In genomic region chr9:101563196-101563595, GRCm38 (mm10) we compare ENCODE assay signal across 23 mouse cellular contexts.
DNase-seq lines count a peak whose midpoint lies in the region; ATAC-seq lines count a peak whose summit lies in the region.
"Had no signal": no experiment of that assay in that cellular context is flagged by ENCODE, and none has a peak within 500 bp of the region (broad histone marks: within the 10 kb centered on the region; RNA-seq: fewer than 3 reads in every experiment).

No protein-coding gene starts in this region.

- no peak for DNase-seq in kidney, adult 8-10 months
- peak; percentile 17 for DNase-seq in limb, embryonic 11.5 days (ENCODE audit: low spot score)
- DNase-seq in limb, embryonic 10.5 days (ENCODE audit: low spot score) = no peak
- DNase-seq in midbrain, embryonic 14.5 days = peak; percentile 57
- no peak for DNase-seq in cerebellum, adult 9-11 months
- DNase-seq: adrenal gland, adult 2 months; adrenal gland, postnatal 36 days; cerebellum, adult 11 months; cerebellum, adult 9-10 months; cerebellum, postnatal 36 days; embryo, embryonic 11 days; gastrocnemius, adult 2 months; gastrocnemius, postnatal 25 days had no signal

- H3K27ac ChIP-seq in kidney, embryonic 15.5 days = peak overlapping the region; percentile 4; the same call in 1 of the 2 replicates
- H3K27ac ChIP-seq in limb, embryonic 11.5 days (replicated peaks; ENCODE audit: low read depth, low read length) = no peak overlapping the region
- H3K27ac ChIP-seq in limb, embryonic 10.5 days = no peak overlapping the region
- no peak overlapping the region for H3K27ac ChIP-seq in midbrain, embryonic 14.5 days (replicated peaks; ENCODE audit: low read depth, low read length)
- no peak overlapping the region for H3K27ac ChIP-seq in midbrain, embryonic 15.5 days
- H3K27ac ChIP-seq in embryonic facial prominence, embryonic 13.5 days = no peak overlapping the region
- H3K27ac ChIP-seq: forebrain, embryonic 10.5 days; gastrocnemius, adult 2 months; hindbrain, embryonic 10.5 days; hindbrain, embryonic 14.5 days had no signal

- 0 out of 2 replicates have a peak, but pooled peaks have one; percentile 49 for ATAC-seq in kidney, embryonic 15.5 days (replicated peaks; ENCODE audit: low FRiP score)
- no peak for ATAC-seq in limb, embryonic 11.5 days (ENCODE audit: insufficient number of reproducible peaks, low FRiP score, low TSS enrichment, low read depth)
- no peak for ATAC-seq in midbrain, embryonic 14.5 days (ENCODE audit: low FRiP score, low TSS enrichment)
- ATAC-seq in midbrain, embryonic 15.5 days (replicated peaks) = no peak
- no peak for ATAC-seq in embryonic facial prominence, embryonic 13.5 days (ENCODE audit: insufficient number of reproducible peaks, insufficient read depth, low FRiP score, low TSS enrichment, low read depth)
- ATAC-seq: forebrain, embryonic 14.5 days had no signal

- H3K9ac ChIP-seq in kidney, embryonic 15.5 days = no peak overlapping the region
- no peak overlapping the region for H3K9ac ChIP-seq in limb, embryonic 11.5 days (ENCODE audit: low read length)
- no peak overlapping the region for H3K9ac ChIP-seq in midbrain, embryonic 14.5 days (replicated peaks; ENCODE audit: low read length)
- no peak overlapping the region for H3K9ac ChIP-seq in midbrain, embryonic 15.5 days
- no peak overlapping the region for H3K9ac ChIP-seq in embryonic facial prominence, embryonic 13.5 days
- H3K9ac ChIP-seq: heart, embryonic 12.5 days; hindbrain, embryonic 14.5 days had no signal

- no peaks in the 10 kb centered on the region for H3K27me3 ChIP-seq in kidney, embryonic 15.5 days
- no peaks in the 10 kb centered on the region for H3K27me3 ChIP-seq in limb, embryonic 11.5 days (ENCODE audit: control insufficient read depth, insufficient read depth, low read length)
- no peaks in the 10 kb centered on the region for H3K27me3 ChIP-seq in limb, embryonic 10.5 days (ENCODE audit: low read depth, poor library complexity, severe bottlenecking)
- H3K27me3 ChIP-seq in midbrain, embryonic 14.5 days (ENCODE audit: control insufficient read depth, insufficient read depth, low read length) = no peaks in the 10 kb centered on the region
- H3K27me3 ChIP-seq in midbrain, embryonic 15.5 days (replicated peaks) = no peaks in the 10 kb centered on the region
- H3K27me3 ChIP-seq in embryonic facial prominence, embryonic 13.5 days = peaks cover 2% of the 10 kb centered on the region; the same call in 1 of the 2 replicates
- H3K27me3 ChIP-seq: CH12.LX; heart, embryonic 12.5 days had no signal

- H3K4me3 ChIP-seq in kidney, embryonic 15.5 days (replicated peaks) = no peak overlapping the region
- H3K4me3 ChIP-seq in limb, embryonic 11.5 days (ENCODE audit: low read depth, low read length) = no peak overlapping the region
- no peak overlapping the region for H3K4me3 ChIP-seq in limb, embryonic 10.5 days
- H3K4me3 ChIP-seq in midbrain, embryonic 14.5 days (replicated peaks; ENCODE audit: low read depth, low read length) = no peak overlapping the region
- no peak overlapping the region for H3K4me3 ChIP-seq in midbrain, embryonic 15.5 days
- no peak overlapping the region for H3K4me3 ChIP-seq in embryonic facial prominence, embryonic 13.5 days
- H3K4me3 ChIP-seq: erythroblast, embryonic 14.5 days; forebrain, embryonic 10.5 days; gastrocnemius, adult 2 months; heart, embryonic 12.5 days; hindbrain, embryonic 10.5 days had no signal

- peak overlapping the region; percentile 27 for H3K4me2 ChIP-seq in kidney, embryonic 15.5 days
- H3K4me2 ChIP-seq in limb, embryonic 11.5 days (ENCODE audit: low read depth, severe bottlenecking) = no peak overlapping the region
- no peak overlapping the region for H3K4me2 ChIP-seq in midbrain, embryonic 14.5 days (ENCODE audit: low read length)
- no peak overlapping the region for H3K4me2 ChIP-seq in midbrain, embryonic 15.5 days
- H3K4me2 ChIP-seq in embryonic facial prominence, embryonic 13.5 days = peak overlapping the region; percentile 16; the same call in 1 of the 2 replicates
- H3K4me2 ChIP-seq: heart, embryonic 12.5 days; hindbrain, embryonic 14.5 days had no signal

- 38% methylated on average over 9 of the region's 9 CpGs for WGBS in kidney, embryonic 15.5 days
- 69% methylated on average over 9 of the region's 9 CpGs for WGBS in limb, embryonic 11.5 days
- 76% methylated on average over 9 of the region's 9 CpGs for WGBS in limb, embryonic 10.5 days
- 19% methylated on average over 9 of the region's 9 CpGs for WGBS in midbrain, embryonic 14.5 days
- 22% methylated on average over 9 of the region's 9 CpGs for WGBS in midbrain, embryonic 15.5 days
- 30% methylated on average over 9 of the region's 9 CpGs for WGBS in embryonic facial prominence, embryonic 13.5 days

- no peaks in the 10 kb centered on the region for H3K9me3 ChIP-seq in kidney, embryonic 15.5 days (replicated peaks)
- H3K9me3 ChIP-seq in limb, embryonic 11.5 days (ENCODE audit: control insufficient read depth, low read length) = no peaks in the 10 kb centered on the region
- H3K9me3 ChIP-seq in limb, embryonic 10.5 days (replicated peaks) = no peaks in the 10 kb centered on the region
- no peaks in the 10 kb centered on the region for H3K9me3 ChIP-seq in midbrain, embryonic 14.5 days (ENCODE audit: control insufficient read depth, low read length)
- no peaks in the 10 kb centered on the region for H3K9me3 ChIP-seq in midbrain, embryonic 15.5 days
- H3K9me3 ChIP-seq in embryonic facial prominence, embryonic 13.5 days = no peaks in the 10 kb centered on the region
- H3K9me3 ChIP-seq: forebrain, embryonic 10.5 days; hindbrain, embryonic 10.5 days had no signal

- 0 out of 2 replicates have a peak, but pooled peaks cover 5% of the 10 kb centered on the region for H3K4me1 ChIP-seq in kidney, embryonic 15.5 days
- H3K4me1 ChIP-seq in limb, embryonic 11.5 days (ENCODE audit: control insufficient read depth, insufficient read depth, low read length) = no peaks in the 10 kb centered on the region
- no peaks in the 10 kb centered on the region for H3K4me1 ChIP-seq in limb, embryonic 10.5 days
- H3K4me1 ChIP-seq in midbrain, embryonic 14.5 days (ENCODE audit: control insufficient read depth, insufficient read depth, low read length) = no peaks in the 10 kb centered on the region
- H3K4me1 ChIP-seq in midbrain, embryonic 15.5 days = peaks cover 3% of the 10 kb centered on the region; the same call in 1 of the 2 replicates
- peaks cover 5% of the 10 kb centered on the region for H3K4me1 ChIP-seq in embryonic facial prominence, embryonic 13.5 days
- H3K4me1 ChIP-seq: heart, embryonic 12.5 days had no signal

- H3K36me3 ChIP-seq in kidney, embryonic 15.5 days = no peaks in the 10 kb centered on the region
- no peaks in the 10 kb centered on the region for H3K36me3 ChIP-seq in limb, embryonic 11.5 days (ENCODE audit: control insufficient read depth, insufficient read depth, low read length)
- no peaks in the 10 kb centered on the region for H3K36me3 ChIP-seq in limb, embryonic 10.5 days
- H3K36me3 ChIP-seq in midbrain, embryonic 14.5 days (ENCODE audit: control insufficient read depth, insufficient read depth, low read length) = no peaks in the 10 kb centered on the region
- no peaks in the 10 kb centered on the region for H3K36me3 ChIP-seq in midbrain, embryonic 15.5 days (replicated peaks)
- no peaks in the 10 kb centered on the region for H3K36me3 ChIP-seq in embryonic facial prominence, embryonic 13.5 days
- H3K36me3 ChIP-seq: forebrain, embryonic 10.5 days; heart, embryonic 12.5 days; hindbrain, embryonic 10.5 days had no signal

Comparison
In these comparisons a context has a peak if more than half of its experiments do, and no peak if none do; other contexts are left out.
1. DNase-seq: peak in limb, embryonic 11.5 days (single experiment) and midbrain, embryonic 14.5 days (single experiment); none in kidney, adult 8-10 months (0 of 2), limb, embryonic 10.5 days (single experiment) and cerebellum, adult 9-11 months (single experiment).
2. H3K4me2 ChIP-seq: peak in kidney, embryonic 15.5 days (single experiment) and embryonic facial prominence, embryonic 13.5 days (single experiment); none in limb, embryonic 11.5 days (single experiment), midbrain, embryonic 14.5 days (single experiment) and midbrain, embryonic 15.5 days (single experiment).